Mouse (Mus musculus) intestine, postnatal 0 days (tissue): Measurements from ENCODE around the gene Taok1. TPM values are rescaled to one million over a fixed set of nuclear protein-coding genes. Genes with fewer than 3 reads are reported as not detected.

Experiments used
- ATAC-seq: fragments of 200-750 bp; cut with Nextera tagmentation; 2 replicates; pipeline ENCODE4 v1.8.0; 2017; ENCODE audit warnings: mild to moderate bottlenecking, moderate TSS enrichment, moderate library complexity
- H3K27ac ChIP-seq: fragments of 300-500 bp; sonication (generic); 2 replicates; pipeline ENCODE4 v1.5.1; 2014; ENCODE audit warnings: mild to moderate bottlenecking, low read depth, low read length, moderate library complexity
- H3K27me3 ChIP-seq: fragments of 300-500 bp; sonication (generic); replicated peaks from 2 replicates; pipeline ENCODE4 v1.6.1; 2014; ENCODE audit warnings: low read length, mixed read lengths; ENCODE audit not compliant: control insufficient read depth, insufficient read depth
- H3K36me3 ChIP-seq: fragments of 300-500 bp; sonication (generic); 2 replicates; pipeline ENCODE4 v1.6.1; 2014; ENCODE audit warnings: mild to moderate bottlenecking, moderate library complexity; ENCODE audit not compliant: control insufficient read depth, insufficient read depth
- H3K4me1 ChIP-seq: fragments of 300-500 bp; sonication (generic); replicated peaks from 2 replicates; pipeline ENCODE4 v1.6.1; 2014; ENCODE audit warnings: antibody characterized with exemption, low read length, mixed read lengths; ENCODE audit not compliant: control insufficient read depth, insufficient read depth
- H3K4me2 ChIP-seq: fragments of 300-500 bp; sonication (generic); replicated peaks from 2 replicates; pipeline ENCODE4 v1.6.1; 2014; ENCODE audit warnings: low read depth, mild to moderate bottlenecking, moderate library complexity
- H3K4me3 ChIP-seq: fragments of 300-500 bp; sonication (generic); 2 replicates; pipeline ENCODE4 v1.5.1; 2014; ENCODE audit warnings: low read depth, low read length
- H3K9ac ChIP-seq: fragments of 300-500 bp; sonication (generic); 2 replicates; pipeline ENCODE4 v1.6.1; 2014; ENCODE audit warnings: mild to moderate bottlenecking, low read depth, low read length
- H3K9me3 ChIP-seq: fragments of 300-500 bp; sonication (generic); 2 replicates; pipeline ENCODE4 v1.6.1; 2016; ENCODE audit warnings: mixed run types; ENCODE audit not compliant: control insufficient read depth
- CTCF ChIP-seq: sonication (generic); IDR thresholded peaks from 2 replicates; pipeline ENCODE4 v1.5.1; 2016; ENCODE audit warnings: low read depth, mild to moderate bottlenecking, control low read depth, antibody characterized with exemption, moderate library complexity
- WGBS: fragments of 180-500 bp; shearing (Covaris S2); extraction: QIAGEN DNeasy Blood & Tissue Kit; methylation state at CpG from one replicate; pipeline ENCODE4 v1.1.7; 2014; 5-methylcytosine and 5-hydroxymethylcytosine counted together
- polyA plus RNA-seq: library from polyadenylated mRNA; unstranded; fragments of >200 nt; fragmentation: Nextera tagmentation; extraction: Ambion mirVana; gene quantifications from 2 replicates; pipeline ENCODE4 v1.2.1, GENCODE M21; 2015

The Taok1 gene
- polyA plus RNA-seq, 1 experiment from 2014 or later: 8.6 TPM

DNA sequence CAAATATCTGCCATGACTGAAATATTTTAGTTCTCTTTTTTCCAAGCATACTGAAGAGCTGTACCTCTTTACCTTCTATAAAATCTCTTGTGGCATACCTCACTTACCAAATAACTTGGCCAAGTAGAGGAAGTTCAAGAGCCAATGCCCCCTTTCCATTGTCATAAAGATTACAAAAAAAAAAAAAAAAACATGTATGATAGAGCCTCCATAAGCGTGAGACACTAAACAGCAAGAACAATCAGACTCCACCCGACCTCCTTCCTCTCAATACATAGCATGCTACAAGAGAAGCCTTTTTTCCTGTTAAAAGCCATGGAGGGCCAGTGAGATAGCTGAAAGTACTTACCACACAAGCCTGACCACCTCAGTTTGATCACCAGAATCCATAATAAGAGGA is 16.2 kb downstream of the Taok1 start:
- Histone ChIP-seq H3K27me3 (no peaks in the 10 kb centered on the region), H3K27ac (no peak overlapping the region), H3K4me3 (no peak overlapping the region), H3K36me3 (peaks cover 6% of the 10 kb centered on the region; the same call in 1 of the 2 replicates), H3K9ac (no peak overlapping the region), H3K4me2 (no peak overlapping the region), H3K9me3 (no peaks in the 10 kb centered on the region), H3K4me1 (no peaks in the 10 kb centered on the region)
- TF ChIP-seq CTCF: no peak
- no peak for ATAC-seq
- 83% methylated on average over 2 of the region's 2 CpGs for WGBS

DNA sequence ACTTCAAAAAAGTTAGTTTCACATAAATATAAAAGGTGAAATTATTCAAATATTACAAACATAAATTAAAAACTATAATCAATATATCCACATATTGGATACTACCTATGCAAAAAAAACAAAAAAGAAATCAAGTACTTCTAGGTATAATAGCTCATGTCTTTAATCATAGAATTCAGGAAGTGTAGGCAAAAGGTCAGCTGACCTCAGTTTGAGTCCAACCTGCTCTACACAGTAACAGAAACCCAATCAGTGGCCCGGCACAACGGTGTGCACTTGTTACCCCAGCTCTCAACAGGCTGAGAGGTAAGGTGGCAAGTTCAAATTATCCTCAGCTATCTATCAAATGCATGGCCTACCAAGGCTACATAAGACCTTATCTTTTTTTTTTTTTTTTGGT is 16.8 kb downstream of the Taok1 start:
- H3K9ac ChIP-seq: no peak overlapping the region
- no peaks in the 10 kb centered on the region for H3K9me3 ChIP-seq
- 98% methylated on average over 2 of the region's 2 CpGs for WGBS
- peaks cover 7% of the 10 kb centered on the region; the same call in 1 of the 2 replicates for H3K36me3 ChIP-seq
- no peak overlapping the region for H3K4me2 ChIP-seq
- no peaks in the 10 kb centered on the region for H3K4me1 ChIP-seq
- H3K27ac ChIP-seq: no peak overlapping the region
- H3K27me3 ChIP-seq: no peaks in the 10 kb centered on the region
- H3K4me3 ChIP-seq: no peak overlapping the region
- no peak for TF ChIP-seq CTCF
- ATAC-seq: no peak

DNA sequence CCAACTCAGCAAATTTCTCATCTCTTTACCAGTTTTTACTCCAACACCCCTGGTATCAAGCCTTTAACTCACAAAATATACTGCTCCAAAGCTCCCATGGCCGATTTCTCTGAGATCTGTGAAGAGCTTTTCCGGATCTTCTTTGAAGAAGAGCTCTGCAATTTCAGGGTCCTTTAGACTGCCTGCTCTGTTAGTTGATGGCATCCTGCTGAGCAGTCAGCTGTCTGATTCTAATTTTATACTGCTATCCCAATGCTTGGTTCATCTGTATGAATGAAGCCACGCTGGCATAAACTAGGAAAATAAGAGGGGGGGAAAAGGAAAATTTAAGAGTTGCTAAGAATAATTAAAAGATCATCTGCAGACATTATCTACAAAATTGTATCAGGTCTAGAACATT is 22.4 kb downstream of the Taok1 start:
- Histone ChIP-seq H3K9ac (no peak overlapping the region), H3K9me3 (no peaks in the 10 kb centered on the region), H3K27me3 (no peaks in the 10 kb centered on the region), H3K4me1 (no peaks in the 10 kb centered on the region), H3K36me3 (peaks cover 34% of the 10 kb centered on the region), H3K27ac (no peak overlapping the region), H3K4me3 (no peak overlapping the region), H3K4me2 (no peak overlapping the region)
- 87% methylated on average over 3 of the region's 3 CpGs for WGBS
- no peak for ATAC-seq
- TF ChIP-seq CTCF: no peak

DNA sequence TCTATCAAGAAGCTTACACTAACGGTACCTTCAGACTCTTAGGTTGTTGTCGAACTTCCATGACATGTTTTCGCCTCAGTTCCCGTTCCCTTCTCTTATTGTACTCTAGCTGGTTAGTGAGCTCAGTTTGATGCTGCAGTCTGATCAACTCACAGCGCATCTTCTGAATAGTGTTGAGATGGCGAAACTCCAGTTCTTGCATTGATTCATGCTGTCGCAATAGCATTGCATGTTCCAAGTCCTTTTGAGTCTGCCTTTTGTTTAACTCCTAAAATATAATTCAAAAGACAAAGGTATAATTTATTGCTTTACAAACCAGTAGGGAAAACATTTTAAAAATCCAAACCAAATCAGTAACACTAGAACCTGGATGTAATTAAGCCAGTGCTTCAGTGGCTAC is 62.4 kb downstream of the Taok1 start:
- TF ChIP-seq CTCF: no peak
- H3K27ac ChIP-seq: no peak overlapping the region
- no peak for ATAC-seq
- no peaks in the 10 kb centered on the region for H3K4me1 ChIP-seq
- no peaks in the 10 kb centered on the region for H3K27me3 ChIP-seq
- H3K36me3 ChIP-seq: peaks cover 66% of the 10 kb centered on the region
- no peak overlapping the region for H3K4me3 ChIP-seq
- H3K9me3 ChIP-seq: no peaks in the 10 kb centered on the region
- 93% methylated on average over 7 of the region's 7 CpGs for WGBS
- no peak overlapping the region for H3K4me2 ChIP-seq
- no peak overlapping the region for H3K9ac ChIP-seq

DNA sequence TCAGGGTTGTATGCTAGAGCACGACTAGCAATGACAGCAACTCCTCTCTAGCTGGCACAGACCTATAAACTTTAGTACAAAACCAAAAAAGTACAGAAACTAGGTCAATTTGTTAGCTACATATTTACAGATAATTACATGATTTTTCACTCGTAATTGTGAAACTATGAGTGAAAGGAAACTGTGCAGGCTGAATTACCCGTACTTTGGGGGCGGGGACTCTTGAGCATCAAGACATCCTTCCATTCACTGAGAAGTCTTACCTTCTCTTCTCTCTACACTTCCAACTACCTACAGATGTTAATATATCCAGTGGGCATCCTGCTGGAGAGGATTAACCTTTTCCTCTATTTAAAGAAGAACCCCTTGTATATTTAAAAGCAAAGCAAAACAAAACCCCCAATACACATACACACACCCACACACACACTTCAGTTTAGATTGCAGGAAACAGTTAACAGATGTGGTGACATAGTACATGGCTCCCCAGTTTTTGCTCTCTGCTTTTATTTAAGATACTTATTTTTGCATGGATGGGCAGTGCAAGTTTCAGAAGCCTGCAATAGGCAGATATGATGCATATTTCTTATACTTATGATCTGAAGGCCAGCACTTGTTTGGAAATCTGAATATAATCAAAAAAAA is 75.3 kb downstream of the Taok1 start:
- WGBS: 79% methylated on average over 4 of the region's 4 CpGs

DNA sequence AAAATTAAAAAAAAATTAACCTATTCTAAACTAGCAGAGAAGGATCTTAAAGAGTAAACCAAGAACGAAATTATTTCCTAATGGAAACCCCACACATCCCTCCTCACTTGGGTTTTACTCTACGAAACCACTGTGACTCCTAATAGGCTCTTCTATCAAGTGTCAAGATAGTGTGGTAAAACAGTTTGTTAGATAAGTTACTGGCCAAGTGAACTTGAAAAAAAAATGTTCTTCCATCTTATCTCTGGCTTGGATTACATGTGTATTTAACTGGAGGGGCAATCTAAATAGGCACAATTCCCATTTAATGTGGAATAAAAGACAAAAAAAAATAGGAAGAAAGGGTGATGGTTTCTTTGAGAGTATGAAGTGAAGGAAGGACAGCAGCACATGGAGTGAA is 76.8 kb downstream of the Taok1 start:
- 75% methylated on average over 2 of the region's 2 CpGs for WGBS
- TF ChIP-seq CTCF: no peak

More for the DNA sequence above, 75.3 kb downstream of the Taok1 start:
- H3K9me3 ChIP-seq: no peaks in the 10 kb centered on the region
- no peak overlapping the region for H3K4me2 ChIP-seq
- H3K27me3 ChIP-seq: no peaks in the 10 kb centered on the region
- no peaks in the 10 kb centered on the region for H3K4me1 ChIP-seq
- H3K4me3 ChIP-seq: no peak overlapping the region
- peaks cover 13% of the 10 kb centered on the region for H3K36me3 ChIP-seq
- TF ChIP-seq CTCF: no peak
- H3K27ac ChIP-seq: no peak overlapping the region
- no peak for ATAC-seq
- H3K9ac ChIP-seq: no peak overlapping the region

More for the DNA sequence above, 76.8 kb downstream of the Taok1 start:
- Histone ChIP-seq H3K36me3 (peaks cover 4% of the 10 kb centered on the region; the same call in 1 of the 2 replicates), H3K4me1 (no peaks in the 10 kb centered on the region), H3K4me3 (no peak overlapping the region), H3K27ac (no peak overlapping the region), H3K9ac (no peak overlapping the region), H3K4me2 (no peak overlapping the region), H3K27me3 (no peaks in the 10 kb centered on the region), H3K9me3 (no peaks in the 10 kb centered on the region)
- ATAC-seq: no peak
